Mouse (Mus musculus) megakaryocyte, adult 5-6 weeks (primary cell): Measurements from ENCODE around the gene Xylt1. TPM values are rescaled to one million over a fixed set of nuclear protein-coding genes. Genes with fewer than 3 reads are reported as not detected.
A peak's percentile ranks its signal among the peaks of the same experiment; 100 is the strongest.

Experiments used
- ATAC-seq: 2 replicates; pipeline ENCODE4 v1.8.0; 2016; ENCODE audit warnings: mild to moderate bottlenecking, inconsistent platforms; ENCODE audit not compliant: poor library complexity, severe bottlenecking
- total RNA-seq, 2 experiments: library from RNA; stranded (forward) in 1 of 2; stranded (reverse) in 1 of 2; fragments of 153-499, 151-499 nt in 1 of 2; fragments of 221-1000, 200-1000 nt in 1 of 2; gene quantifications; 2 replicates each; pipeline versions ENCODE4 v1.2.3 to v1.2.4; 2015 to 2017

Gene Xylt1
- total RNA-seq, 2 experiments from 2014 or later: 13.7 to 26.8 TPM

DNA sequence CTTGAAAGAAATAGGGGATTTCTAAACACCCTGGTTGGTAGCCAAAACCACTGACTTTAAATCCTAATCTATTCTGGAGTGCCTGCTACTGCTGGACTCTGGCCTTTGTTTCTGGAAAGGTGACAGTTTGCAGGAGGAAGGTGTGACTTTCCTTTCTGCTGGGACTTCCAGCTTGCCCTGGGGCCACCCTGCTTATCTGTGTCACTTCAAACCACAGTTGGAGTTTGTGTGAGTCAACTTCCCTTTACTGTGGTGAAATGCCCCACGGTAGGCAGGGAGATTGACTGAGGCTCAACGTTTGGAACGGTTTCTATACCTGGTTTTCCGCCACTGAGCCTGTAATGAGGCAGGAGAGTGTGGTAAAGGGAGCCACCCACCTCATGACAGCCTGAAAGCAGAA lies 13.2 kb downstream of the Xylt1 start:
- peak; percentile 93 for ATAC-seq

DNA sequence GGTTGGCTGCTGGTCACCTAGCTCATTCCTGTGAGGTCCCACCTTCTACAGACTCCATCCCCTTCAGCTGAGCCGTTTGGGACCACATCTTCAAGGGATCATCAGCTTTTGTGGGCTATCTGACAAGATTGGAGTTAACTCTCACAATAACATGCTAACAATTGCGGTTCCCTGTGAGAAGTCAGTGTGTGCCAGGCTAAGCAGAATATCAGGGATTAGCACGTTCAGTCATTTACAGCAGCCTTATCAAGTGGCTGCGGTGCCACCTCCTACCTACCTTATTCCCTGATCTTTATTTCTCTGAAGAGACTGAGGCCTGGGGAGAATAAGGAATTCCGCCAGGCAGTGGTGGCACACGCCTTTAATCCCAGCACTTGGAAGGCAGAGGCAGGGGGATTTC lies 13.6 kb downstream of the Xylt1 start:
- ATAC-seq: no peak; the same call in 1 of the 2 replicates

DNA sequence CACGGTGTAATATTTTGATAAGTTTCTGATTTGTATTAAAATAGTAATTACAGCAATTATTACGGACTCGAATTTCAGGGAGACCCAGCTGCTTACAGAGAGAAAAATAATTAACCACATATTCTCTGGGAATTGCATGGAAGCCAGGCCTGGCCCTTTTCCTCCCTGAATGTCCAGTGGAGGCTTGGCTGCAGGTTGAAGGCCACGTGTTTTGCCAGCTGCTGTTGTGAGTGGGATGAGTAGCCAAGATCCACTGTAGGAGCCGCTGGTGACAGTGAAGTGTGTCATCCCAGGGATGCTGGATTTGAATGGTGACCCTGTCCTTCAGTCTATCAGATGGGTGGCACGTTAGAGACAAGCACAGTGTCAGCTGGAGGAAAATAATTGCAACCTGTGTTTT lies 14.7 kb downstream of the Xylt1 start:
- no peak for ATAC-seq

DNA sequence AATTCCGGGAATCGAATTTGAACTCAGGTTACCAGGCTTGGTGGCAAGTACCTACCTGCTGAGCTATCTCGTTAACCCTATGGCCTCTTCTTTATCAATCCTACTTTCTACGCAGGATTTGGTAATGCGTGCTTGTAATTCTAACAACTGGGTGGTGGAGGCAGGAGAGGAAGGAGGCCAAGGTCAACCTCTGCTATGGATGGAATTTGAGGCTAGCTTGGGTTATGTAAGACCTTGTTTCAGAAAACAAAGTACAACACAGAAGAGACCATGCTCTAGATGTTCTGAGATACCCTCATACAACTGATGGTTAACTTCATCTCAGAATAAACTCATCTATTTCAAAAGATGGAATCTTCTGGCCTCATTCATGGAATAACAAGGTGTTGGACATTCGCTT lies 17.1 kb downstream of the Xylt1 start:
- no peak for ATAC-seq

DNA sequence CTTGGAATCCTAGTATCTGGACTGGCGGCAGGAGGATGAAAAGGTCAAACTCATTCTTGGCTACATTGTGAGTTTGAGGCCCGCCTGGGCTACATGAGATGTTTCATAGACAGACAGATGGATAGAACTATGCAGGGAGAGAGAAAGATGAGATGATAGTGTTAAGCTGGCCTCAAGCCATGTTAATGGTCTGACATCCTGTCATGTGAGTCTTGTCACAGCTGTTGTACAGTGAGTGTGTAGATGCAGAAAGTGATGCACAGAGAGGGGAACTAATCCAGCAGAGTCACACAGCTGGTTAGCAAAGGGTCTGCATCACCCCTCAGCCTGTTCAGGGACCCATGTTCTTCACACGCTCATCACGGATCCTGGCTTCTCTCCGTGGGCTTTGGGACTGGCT lies 19.2 kb downstream of the Xylt1 start:
- no peak for ATAC-seq

DNA sequence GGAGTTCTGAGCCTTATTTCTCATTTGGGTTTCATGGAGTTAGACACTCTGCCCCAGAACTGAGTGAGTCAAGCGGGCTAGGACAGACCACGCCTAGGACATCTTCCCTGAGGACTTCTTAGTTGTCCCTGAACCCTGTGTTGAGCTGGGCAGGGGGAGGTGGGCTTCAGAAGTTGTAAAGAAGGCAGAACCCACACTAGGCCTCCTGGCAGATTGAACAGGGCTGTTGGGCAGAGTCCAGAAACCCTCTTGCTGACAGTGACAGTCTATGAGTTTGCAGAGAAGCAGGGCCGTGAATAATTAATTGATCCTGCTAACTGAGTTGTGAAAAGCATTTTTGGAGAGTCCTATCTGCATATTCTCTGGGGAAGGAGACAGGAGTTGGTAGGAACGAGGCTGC lies 20.8 kb downstream of the Xylt1 start:
- ATAC-seq: no peak

DNA sequence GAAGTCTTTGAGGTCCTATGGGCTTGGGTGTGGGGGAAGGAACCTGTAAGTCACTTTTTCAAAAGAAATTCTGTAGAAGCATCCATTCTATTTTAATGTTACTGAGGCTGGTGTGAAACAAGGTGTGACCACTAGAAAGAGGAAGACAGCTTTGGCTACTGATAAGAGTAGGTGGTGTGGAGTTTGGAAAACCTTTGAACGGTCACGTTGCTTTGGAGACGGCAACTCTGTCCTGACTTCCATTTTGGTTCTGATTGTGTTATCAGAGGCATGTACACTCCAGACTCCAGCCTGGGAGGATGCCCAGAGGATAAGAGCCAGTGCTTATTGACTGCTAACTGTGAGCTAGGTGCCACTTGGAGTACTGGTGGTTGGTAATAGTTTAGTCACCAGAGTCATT lies 25.6 kb downstream of the Xylt1 start:
- peak; percentile 76 for ATAC-seq

DNA sequence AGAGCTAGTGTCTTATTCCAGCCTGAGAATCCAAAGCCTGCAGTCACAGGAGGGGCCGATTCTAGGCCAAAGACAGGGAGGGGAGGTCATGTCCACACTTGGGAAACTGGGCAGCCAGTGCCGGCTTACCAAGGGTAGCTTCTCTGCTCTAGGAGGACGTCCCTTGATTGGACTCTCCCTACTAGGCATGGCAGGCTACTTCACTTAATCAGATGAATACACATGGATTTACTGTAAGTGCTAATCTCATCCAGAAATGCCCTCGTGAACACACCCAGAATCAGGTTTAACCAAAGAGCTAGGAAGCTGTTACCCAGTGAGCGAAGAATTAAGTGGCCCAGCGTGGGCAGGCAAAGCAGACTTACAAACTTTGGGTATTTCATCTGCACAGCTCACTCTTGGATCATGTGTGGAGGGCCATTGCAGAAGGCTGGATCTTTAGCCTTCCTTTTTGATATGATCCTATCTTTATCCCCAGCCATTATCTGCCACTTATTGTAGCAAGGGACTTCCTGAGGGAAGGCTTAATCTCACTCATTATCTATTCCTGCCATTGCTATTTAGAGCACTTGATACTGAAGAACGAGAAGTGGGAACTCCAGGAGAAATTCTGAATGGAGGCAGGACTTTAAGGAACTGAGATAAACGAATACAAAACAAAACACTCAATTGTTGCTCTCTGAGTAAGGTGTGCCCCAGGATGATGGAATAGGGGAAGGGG lies 28.6 kb downstream of the Xylt1 start:
- no peak for ATAC-seq

DNA sequence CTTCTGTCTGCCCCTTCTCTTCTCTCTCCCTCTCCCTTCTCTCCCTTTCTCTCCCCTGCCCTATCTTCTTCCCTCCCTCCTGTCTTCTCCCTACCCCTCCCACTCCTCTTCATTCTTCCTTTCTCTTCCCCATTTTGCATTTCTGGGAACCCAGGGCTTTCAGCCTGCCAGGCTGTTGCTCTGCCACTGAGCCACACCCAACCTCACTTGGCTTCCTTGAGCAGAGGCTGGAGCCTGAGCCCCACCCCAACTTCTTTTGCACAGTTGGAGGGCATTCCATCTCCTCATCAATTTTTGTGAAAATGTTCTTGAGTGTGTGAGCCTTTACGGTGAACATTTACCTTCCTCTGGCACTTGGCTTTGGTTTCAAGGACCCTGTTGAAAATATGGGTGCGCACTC lies 31.1 kb downstream of the Xylt1 start:
- peak; percentile 75 for ATAC-seq

DNA sequence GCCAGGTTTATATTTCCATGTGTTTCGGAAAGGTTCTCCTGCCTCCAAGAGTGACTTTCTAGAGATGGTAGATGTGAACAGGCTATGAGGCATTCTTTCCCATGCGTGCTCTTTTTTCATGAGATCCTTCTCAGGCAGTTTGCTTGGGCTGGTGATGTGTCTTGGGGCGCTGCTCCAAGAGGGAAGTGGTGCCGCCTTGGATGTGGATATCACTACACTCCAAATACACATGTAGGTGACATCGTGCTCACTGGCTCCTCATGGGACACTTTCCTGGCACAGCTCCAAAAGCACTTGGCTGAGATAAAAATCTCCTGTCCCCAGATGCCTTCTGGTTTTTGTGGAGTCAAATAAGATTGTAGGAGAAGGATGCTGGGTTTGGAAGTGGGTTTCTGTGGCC lies 31.6 kb downstream of the Xylt1 start:
- ATAC-seq: no peak

DNA sequence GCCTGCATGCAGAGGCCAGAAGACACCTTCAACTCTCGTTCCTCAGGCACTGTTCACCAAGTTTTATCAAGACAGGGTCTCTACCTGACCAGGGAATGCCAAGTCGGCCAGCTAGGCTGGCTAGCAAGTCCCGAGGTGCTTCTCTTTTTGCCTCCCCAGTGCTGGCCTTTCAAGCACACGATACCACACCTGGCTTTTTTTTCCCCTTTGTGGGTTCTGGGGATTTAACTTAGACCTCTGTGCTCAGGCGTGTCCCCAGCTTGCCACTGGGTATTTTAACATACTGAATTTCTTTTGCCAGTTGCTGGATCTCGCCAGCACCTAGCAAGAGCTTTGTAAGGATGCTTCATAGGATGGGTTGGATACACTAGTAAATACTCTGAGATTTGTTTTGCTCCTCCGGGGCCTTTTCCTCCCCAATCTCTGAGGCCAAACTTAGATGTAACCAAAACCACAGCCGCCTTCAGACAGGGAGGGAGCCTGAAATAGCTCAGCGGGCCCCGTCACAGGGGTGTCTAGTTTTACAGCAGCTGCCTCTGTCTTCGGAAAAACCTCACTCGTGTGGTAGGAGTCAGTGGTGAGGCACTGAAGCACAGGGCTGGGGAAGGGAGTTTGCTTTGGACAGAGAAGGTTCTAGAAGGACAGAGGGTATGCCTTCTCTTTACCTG lies 33.7 kb downstream of the Xylt1 start:
- peak; percentile 53 for ATAC-seq

DNA sequence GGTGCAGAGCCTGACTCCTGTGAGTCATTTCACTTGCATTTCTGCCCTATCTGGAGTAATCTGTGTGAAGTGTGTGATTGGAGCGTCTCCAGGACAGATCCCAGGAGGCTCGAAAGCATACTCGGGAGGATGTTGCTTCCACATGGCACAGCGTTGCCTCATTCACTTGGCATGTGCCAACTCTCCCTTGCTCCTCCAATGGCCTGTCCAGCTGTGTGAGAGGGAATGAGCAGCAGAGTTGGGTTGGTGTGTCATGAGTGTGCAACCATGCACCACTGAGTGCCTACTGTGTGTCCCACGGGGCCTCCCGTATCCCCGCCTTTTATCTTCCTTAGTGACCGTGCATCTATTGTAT lies 34.2 kb downstream of the Xylt1 start:
- ATAC-seq: no peak

DNA sequence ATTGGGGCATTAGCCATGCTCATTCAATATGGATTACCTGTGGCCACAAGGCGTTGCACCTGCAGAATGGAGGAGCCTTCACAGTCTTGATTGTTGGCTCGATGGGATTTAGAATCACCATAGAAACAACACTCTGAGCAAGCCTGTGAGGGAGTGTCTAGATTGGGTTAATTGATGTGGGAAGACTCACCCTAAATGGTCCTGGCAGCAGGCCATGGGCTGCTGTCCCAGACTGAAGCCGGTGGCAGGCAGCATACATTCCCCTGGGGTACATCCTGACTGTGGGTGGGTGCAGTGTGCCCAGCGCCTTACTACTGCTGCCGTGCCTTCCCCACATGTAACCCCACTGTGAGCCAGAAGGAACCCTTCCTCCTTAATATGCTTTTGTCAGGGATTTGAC lies 38.3 kb downstream of the Xylt1 start:
- ATAC-seq: no peak

DNA sequence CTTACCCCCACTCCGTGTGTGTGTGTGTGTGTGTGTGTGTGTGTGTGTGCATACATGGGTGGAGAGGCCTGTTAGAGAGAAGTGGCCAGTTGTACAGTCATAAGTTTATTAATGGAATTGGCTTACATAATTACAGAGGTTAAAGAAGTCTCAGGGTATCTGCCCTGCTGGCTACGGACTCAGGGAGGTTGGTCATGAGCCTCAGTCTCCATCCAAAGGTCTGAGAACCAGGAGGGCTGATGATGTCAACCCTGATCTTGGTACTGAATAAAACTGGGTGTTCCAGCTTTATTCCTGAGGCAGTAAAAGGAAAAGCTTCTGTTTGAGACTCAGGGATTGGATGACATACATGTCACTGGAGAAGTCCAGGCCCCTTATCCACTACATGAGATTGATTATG lies 39.1 kb downstream of the Xylt1 start:
- no peak for ATAC-seq

DNA sequence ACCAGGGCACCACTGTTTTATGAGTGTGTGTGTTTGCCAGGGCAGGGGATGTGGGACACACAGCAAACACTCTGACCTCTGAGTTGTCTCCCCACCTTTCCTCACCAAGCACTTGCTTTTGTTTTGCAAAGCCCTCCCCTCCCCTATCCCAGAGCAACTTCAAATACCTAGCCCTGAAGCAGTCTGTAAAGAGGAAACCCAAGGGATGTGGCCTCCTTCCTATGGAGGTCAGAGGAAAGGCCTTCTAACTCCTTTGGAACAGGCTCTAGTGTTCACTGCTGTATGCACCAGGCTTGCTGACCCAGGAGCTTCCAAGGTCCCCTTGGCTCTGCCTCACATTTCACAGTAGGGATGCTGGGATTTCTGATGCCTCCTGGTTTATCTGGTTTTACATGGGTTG lies 39.5 kb downstream of the Xylt1 start:
- ATAC-seq: no peak

DNA sequence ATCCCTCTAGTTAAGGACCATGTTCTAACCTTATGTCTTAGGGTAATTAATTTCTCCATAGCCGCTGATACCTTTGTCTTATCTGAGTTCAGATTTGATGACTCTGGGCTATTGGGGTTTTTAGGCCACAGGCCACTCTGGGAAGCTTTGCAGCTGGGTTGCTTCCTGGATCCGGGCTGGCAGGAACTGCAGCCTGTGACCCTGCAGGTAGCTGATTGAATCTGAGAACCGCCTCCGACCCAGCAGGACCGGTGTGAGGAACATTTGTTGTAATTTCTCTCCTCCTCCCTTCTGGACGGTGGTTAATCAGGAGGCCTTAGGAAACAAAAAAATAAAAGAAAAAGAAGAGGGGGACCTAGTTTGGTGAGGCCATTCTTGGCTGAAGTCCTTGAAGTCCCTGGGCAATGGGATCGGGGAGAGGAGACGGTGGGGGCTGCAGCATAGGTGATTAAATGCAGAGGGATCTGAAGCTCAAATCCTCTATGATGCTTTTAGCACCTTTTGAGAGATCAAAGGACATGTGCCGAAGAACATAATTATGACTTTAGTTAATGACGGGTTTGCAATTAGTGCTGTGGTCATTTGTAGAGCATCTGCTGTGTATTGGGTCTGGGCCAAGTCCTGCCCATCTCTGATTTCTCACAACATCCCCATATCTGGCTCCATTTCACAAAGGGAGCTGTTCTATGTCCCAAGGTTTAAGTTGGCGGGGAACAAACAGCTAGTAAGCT lies 40.2 kb downstream of the Xylt1 start:
- ATAC-seq: no peak

DNA sequence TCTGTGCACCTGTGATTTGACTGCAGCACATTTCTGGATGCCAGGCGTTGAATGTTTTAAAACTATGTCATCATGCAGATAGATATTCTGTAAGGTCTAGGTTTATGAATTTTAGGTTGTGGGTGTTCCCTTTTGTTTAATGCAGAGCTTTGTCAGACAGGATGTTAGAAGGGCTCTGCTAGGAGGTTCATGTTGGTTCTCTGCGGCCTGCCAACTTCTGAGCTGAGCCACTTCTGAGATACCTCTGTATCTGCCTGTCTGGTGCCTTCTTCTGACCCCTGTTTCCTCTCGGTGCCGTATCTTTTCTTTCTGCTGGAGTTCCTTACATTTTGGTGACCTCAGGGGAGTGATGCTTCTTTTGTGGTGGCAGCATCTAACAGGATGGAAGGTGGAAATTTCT lies 44.1 kb downstream of the Xylt1 start:
- ATAC-seq: no peak

DNA sequence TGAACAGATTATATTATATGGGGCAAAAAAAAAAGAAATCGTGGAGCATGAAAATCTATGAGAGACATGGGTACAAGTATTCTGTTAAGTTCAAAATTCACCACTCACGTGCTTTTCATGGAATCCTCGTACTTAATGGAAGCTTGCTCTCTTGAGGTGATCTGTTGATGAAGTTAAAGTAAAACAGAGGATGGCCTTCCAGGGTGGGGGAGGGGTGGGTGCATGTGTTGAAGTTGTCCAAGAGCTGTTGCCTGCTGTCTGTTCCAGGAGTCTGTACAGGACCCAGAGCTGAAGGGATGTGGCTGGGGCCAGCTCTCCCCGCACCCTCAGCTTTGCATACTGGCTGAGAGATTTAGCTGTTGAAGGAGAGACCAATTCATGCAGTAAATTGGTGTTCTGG lies 45.6 kb downstream of the Xylt1 start:
- no peak for ATAC-seq

DNA sequence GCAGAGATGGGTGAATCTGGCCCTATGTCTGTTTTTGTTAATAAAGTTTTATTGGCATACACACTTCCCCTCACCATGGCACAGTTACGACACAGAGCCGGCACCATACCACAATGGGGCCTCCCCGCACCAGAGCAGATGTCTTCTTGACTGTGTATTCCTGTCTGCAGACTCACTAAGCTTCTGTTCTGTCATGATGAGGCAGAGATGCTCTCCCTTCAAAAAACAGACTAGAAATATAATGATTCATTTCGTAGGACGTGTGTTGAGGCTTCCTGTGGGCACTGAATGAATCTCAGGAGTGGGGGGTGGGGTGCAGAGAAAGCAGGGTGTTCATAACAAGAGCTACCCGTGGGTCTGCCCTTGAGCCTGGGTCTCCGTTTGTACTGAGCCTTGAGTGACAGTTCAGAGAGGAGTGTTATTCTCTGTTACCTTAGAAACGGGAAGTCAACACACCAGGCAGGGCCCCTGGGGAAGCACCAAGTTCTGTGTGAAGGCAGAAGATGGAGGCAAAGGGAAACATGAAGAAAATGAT lies 48.0 kb downstream of the Xylt1 start:
- peak; percentile 92 for ATAC-seq

DNA sequence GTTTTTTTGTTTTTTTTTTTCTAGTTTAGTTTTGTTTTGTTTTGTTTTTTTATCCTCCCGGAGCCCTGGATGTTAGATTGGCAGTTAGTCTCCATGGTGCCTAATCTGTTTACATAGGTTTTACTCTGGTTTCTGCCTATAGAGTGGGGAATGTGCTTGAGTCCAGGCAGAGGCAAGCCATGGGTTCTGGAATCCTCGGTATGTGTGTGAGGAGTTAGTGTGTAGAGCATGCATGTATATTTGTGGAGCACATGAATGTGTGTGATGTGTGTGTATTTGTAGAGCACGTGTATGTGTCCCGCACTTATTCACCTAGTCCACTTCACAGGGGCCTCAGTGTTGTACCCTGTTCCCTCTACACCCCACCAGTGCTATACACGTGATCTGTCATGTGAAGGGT lies 48.7 kb downstream of the Xylt1 start:
- ATAC-seq: no peak

DNA sequence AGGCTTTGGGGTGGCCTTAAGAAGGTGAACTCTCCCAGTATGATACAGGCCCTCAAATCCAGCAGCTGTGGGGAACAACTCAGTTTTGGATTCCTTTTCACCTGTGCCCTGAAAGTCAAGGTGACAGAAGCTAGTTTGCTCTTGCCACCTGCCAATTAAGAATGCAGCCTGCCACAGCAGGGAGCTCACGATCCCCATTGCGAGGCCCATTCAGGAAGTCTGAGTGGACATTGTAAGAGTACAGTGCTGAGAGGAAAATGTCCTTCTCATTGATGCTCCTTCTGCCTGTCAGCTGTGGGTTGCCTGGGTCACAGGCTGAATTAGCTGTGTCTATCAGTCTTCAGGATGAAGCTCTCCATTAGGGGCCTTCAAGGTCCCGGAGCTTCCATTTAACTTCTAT lies 49.1 kb downstream of the Xylt1 start:
- ATAC-seq: no peak

DNA sequence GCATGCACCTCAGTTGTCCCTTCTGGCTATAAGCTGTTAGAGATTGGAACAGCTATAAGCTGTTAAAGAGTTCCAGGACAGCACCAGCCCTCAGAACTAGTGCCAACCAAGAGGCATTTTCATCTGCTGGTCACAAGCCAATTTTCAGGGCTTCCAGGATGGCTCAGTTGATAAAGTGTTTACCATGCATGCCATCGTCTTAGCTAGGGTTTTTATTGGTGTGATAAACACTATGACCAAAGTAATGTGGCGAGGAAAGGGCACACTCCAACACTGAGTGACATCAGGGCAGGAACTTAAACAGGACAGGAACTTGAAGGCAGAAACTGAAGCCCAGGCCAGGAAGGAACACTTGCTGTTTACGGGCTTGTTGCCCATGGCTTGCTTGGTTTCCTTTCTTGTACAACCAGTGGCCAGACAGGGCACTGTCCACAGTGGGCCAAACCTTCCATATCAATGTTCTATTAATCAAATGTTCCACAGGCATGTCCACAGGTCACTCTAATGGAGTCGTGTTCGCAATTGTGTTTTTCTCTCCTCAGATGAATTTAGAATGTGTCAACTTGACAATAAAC lies 49.7 kb downstream of the Xylt1 start:
- no peak for ATAC-seq
